Mouse (Mus musculus): Measurements from ENCODE around the gene Epor. TPM values are rescaled to one million over a fixed set of nuclear protein-coding genes. Genes with fewer than 3 reads are reported as not detected.

Gene Epor
- polyA plus RNA-seq, 1 experiment, result 9.2 TPM

DNA sequence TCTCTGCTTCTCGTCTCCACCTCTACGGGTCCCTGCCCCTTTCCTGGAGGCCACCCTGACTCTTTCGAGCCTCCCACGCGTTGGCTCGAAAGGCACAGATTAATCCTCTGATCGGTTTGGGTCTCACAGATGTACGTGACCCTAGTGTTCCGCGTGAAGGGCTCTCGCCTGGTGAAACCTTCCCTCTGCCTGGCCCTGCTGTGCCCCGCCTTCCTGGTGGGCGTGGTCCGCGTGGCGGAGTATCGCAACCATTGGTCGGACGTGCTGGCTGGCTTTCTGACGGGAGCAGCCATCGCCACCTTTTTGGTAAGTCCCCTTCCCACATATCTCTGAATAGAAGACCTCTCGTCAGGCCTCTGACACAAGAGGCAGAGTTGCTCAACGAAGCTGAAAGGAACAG, 19.0 kb downstream of the Epor start:
- no peaks in the 10 kb centered on the region for H3K27me3 ChIP-seq (ENCODE audit: control insufficient read depth, insufficient read depth, low read length)
- no peak overlapping the region for H3K4me3 ChIP-seq (replicated peaks; ENCODE audit: insufficient read depth, low read depth, low read length)
- TF ChIP-seq POLR2A (IDR thresholded peaks at IDR 0.05; ENCODE audit: borderline replicate concordance, insufficient read depth, low read length) (no peak), CTCF (IDR thresholded peaks at IDR 0.05; ENCODE audit: borderline replicate concordance, insufficient read depth, low read depth, low read length) (no peak)
- 0 out of 2 replicates have a peak, but pooled peaks cover 3% of the 10 kb centered on the region for H3K4me1 ChIP-seq (ENCODE audit: control insufficient read depth, insufficient read depth, low read length)
- 35% methylated on average over 23 of the region's 23 CpGs for WGBS
- H3K27ac ChIP-seq (ENCODE audit: insufficient read depth, low read length), result no peak overlapping the region
- peak in 1 of 2 experiments; percentile 20 for DNase-seq

DNA sequence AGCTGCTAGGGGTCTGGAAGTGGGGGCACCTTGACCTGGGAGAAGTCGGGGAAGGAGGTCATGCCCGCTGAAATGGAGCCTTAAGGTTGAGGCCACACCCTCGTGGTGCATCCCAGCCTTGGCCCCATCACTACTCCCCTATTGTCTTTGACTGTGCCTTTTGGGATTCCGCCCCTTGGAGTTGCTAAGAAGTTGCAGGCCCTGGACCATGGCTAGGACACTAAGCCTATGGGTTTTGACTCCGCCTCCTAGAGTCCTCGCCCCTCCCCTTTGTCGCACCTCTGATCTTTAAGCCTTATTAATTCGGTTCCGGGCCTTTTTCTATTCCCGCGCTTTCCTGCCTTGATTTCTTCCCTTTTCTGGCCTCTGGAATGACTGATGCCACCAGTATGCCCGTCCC, 19.7 kb downstream of the Epor start:
- no peaks in the 10 kb centered on the region for H3K27me3 ChIP-seq (ENCODE audit: control insufficient read depth, insufficient read depth, low read length)
- 64% methylated on average over 12 of the region's 12 CpGs for WGBS
- no peak overlapping the region for H3K4me3 ChIP-seq (replicated peaks; ENCODE audit: insufficient read depth, low read depth, low read length)
- H3K4me1 ChIP-seq (ENCODE audit: control insufficient read depth, insufficient read depth, low read length), result 0 out of 2 replicates have a peak, but pooled peaks cover 3% of the 10 kb centered on the region
- TF ChIP-seq CTCF (IDR thresholded peaks at IDR 0.05; ENCODE audit: borderline replicate concordance, insufficient read depth, low read depth, low read length) (no peak), POLR2A (IDR thresholded peaks at IDR 0.05; ENCODE audit: borderline replicate concordance, insufficient read depth, low read length) (no peak)
- no peak overlapping the region for H3K27ac ChIP-seq (ENCODE audit: insufficient read depth, low read length)
- no peak for DNase-seq

DNA sequence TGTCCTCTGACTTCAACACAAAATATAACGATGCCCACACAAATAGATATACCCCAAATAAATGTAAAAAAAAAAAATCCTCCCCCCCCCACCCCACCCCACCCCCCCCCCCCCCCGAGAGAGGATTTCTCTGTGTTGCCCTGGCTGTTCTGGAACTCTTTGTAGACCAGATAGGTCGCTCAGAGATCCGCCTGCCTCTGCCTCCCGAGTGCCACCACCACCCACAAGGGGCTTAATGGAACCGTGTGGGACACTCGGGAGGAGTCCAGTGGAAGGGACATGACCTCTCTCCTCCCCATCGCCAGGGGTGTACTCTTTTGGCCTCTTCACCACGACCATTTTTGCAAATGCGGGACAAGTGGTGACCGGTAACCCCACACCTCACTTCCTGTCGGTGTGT, 20.3 kb downstream of the Epor start:
- Histone ChIP-seq H3K27ac (ENCODE audit: insufficient read depth, low read length) (no peak overlapping the region), H3K4me3 (replicated peaks; ENCODE audit: insufficient read depth, low read depth, low read length) (no peak overlapping the region), H3K27me3 (ENCODE audit: control insufficient read depth, insufficient read depth, low read length) (no peaks in the 10 kb centered on the region), H3K4me1 (ENCODE audit: control insufficient read depth, insufficient read depth, low read length) (peaks cover 9% of the 10 kb centered on the region)
- 77% methylated on average over 12 of the region's 12 CpGs for WGBS
- TF ChIP-seq POLR2A (IDR thresholded peaks at IDR 0.05; ENCODE audit: borderline replicate concordance, insufficient read depth, low read length), result no peak
- DNase-seq, result no peak

DNA sequence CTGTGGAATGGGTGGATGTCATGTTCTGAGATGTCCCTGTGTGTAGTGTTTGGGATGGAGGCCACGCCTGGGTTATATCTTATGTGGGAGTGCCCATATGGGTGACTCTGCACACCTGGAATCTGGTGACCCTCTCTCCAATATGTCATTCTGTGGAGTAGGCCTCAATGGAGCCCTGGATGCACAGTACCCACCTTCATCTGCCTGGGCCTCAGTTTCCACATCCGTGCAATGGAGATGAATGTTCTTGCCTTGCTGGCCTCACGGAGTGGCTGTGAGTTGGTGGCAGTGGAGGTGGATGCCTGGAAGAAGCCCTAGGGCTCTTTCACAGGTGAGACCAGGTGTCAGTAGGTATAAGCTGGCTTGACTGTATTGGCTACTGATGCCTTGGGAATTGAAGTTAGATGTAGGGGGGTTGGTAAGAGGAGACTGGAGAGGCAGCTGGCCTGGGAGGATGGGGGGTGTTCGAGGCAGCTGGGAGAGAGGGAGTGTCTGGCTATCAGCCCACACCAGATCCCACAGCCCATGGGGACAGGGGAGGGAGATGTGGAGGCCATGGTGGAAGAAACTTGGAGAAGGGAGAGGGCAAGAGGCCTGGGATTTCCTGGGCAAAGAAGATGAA, 25.0 kb downstream of the Epor start:
- 45% methylated on average over 4 of the region's 4 CpGs for WGBS
- no peaks in the 10 kb centered on the region for H3K27me3 ChIP-seq (ENCODE audit: control insufficient read depth, insufficient read depth, low read length)
- H3K27ac ChIP-seq (ENCODE audit: insufficient read depth, low read length), result no peak overlapping the region
- H3K4me3 ChIP-seq (replicated peaks; ENCODE audit: insufficient read depth, low read depth, low read length), result peak overlapping the region; percentile 80
- peak in 1 of 2 experiments; percentile 42 for DNase-seq
- H3K4me1 ChIP-seq (ENCODE audit: control insufficient read depth, insufficient read depth, low read length), result peaks cover 19% of the 10 kb centered on the region
- TF ChIP-seq POLR2A (IDR thresholded peaks at IDR 0.05; ENCODE audit: borderline replicate concordance, insufficient read depth, low read length) (no peak), CTCF (IDR thresholded peaks at IDR 0.05; ENCODE audit: borderline replicate concordance, insufficient read depth, low read depth, low read length) (no peak)

DNA sequence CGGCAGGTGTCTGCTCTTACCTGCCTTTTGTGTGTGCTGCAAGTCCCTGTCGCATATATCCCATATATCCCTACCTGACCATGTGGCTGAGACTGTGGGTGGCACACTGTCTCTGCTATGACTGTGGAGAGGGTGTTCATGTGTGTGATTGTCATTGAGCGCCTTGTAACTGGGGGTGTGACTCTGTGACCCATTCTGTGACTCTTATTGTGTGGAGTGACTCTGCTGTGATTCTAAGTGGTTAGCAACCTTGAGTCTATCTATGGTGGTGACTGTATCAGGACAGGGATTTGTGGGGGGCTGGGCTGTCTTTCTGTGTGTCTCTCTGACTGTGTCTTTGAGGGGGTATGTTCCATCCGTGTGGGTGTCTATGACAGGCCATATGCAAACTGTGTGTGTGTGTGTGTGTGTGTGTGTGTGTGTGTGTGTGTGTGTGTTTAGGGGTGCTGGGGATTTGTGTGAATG, 25.6 kb downstream of the Epor start:
- 19% methylated on average over 4 of the region's 4 CpGs for WGBS
- peaks cover 23% of the 10 kb centered on the region for H3K4me1 ChIP-seq (ENCODE audit: control insufficient read depth, insufficient read depth, low read length)
- TF ChIP-seq POLR2A (IDR thresholded peaks at IDR 0.05; ENCODE audit: borderline replicate concordance, insufficient read depth, low read length) (no peak), CTCF (IDR thresholded peaks at IDR 0.05; ENCODE audit: borderline replicate concordance, insufficient read depth, low read depth, low read length) (no peak)
- no peak for DNase-seq
- no peak overlapping the region for H3K27ac ChIP-seq (ENCODE audit: insufficient read depth, low read length)
- peak overlapping the region; percentile 80 for H3K4me3 ChIP-seq (replicated peaks; ENCODE audit: insufficient read depth, low read depth, low read length)
- H3K27me3 ChIP-seq (ENCODE audit: control insufficient read depth, insufficient read depth, low read length), result no peaks in the 10 kb centered on the region

DNA sequence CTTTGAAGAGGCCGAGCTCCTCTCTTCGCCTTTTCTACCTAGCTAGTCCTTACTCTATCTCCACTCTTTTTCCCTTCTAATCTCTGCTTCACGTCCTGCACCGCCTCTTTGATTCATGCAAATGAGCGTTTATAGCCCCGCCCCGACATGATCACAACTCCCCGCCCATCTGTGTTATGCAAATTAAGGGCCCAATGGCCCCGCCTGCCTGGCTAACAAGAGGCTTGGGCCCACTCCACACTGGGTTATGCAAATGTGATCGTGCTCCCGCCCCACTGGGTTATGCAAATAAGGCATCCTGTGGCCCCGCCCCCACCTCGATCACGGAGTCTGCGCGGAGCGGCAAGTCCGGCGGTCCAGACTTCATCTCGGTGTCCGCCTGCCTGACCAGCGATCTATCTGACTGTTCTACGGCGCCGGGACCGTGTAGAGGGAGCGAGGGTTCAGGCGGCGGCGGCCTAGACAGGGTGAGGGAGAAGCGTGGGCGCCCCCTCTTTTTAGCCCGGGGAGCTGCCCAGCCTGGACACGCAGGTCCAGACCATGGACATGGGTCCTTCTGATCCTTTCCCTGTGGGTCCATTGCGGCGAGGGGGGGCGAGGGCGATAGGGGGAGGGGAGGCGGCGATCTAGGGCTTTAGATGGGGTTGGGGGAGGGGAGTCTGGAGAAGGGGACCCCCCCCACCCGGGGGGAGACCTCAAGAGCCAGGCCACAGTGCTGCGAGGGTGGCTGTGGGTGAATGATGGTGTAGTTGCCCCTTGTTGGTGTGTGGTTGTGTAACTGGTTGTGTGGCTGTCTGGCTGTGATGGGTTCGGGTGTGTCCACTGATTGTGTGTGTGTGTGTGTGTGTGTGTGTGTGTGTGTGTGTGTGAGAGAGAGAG, 26.4 kb downstream of the Epor start, which contains the start of gene Plppr2:
Gene Plppr2 (plus strand): TSS at position 342 of the 879 bp plus-strand sequence.
- WGBS, result under 1% methylated on average over 42 of the region's 43 CpGs
- H3K4me1 ChIP-seq (ENCODE audit: control insufficient read depth, insufficient read depth, low read length), result peaks cover 25% of the 10 kb centered on the region
- H3K4me3 ChIP-seq (replicated peaks; ENCODE audit: insufficient read depth, low read depth, low read length), result peak within 1 kb of the TSS; percentile 80
- no peaks in the 10 kb centered on the region for H3K27me3 ChIP-seq (ENCODE audit: control insufficient read depth, insufficient read depth, low read length)
- no peak within 1 kb of the TSS for H3K27ac ChIP-seq (ENCODE audit: insufficient read depth, low read length)
- TF ChIP-seq POLR2A (IDR thresholded peaks at IDR 0.05; ENCODE audit: borderline replicate concordance, insufficient read depth, low read length), result peak; percentile 84
- TF ChIP-seq CTCF (IDR thresholded peaks at IDR 0.05; ENCODE audit: borderline replicate concordance, insufficient read depth, low read depth, low read length), result no peak
- peak; percentile 99 to 100 for DNase-seq

DNA sequence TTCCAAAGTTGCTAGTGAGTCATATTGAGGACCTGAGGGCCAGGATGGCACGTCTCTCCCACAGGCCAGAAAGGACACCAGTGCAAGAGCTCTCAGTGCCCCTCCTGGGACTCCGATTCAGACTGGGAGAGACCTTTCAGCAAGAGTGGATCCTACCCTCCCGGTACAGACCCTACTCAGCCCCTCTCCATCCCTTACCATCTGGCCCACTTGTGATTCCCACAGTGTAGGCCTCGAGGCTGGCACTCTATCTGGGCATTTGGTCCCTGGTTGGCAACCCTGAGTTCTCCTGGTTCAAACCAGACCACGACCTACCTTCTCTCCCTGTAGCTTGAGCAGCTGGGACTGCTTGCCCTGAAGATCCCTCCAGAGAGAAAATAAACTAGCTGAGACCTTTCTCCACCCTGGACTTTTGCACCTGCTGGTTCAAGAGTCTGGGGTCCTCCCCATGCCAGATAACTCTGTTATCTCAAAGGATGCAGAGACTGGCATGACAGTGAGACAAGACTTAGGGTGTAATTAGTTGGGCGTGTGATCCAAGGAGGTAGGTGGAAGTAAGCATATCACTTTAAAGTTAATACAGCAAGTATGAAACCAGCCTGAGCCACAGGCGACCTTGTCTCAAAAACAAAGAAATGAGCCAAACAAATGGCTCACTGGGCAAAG, 27.7 kb downstream of the Epor start:
- no peak for TF ChIP-seq POLR2A (IDR thresholded peaks at IDR 0.05; ENCODE audit: borderline replicate concordance, insufficient read depth, low read length)
- no peak for TF ChIP-seq CTCF (IDR thresholded peaks at IDR 0.05; ENCODE audit: borderline replicate concordance, insufficient read depth, low read depth, low read length)
- Histone ChIP-seq H3K4me3 (replicated peaks; ENCODE audit: insufficient read depth, low read depth, low read length) (no peak overlapping the region), H3K27ac (ENCODE audit: insufficient read depth, low read length) (no peak overlapping the region), H3K4me1 (ENCODE audit: control insufficient read depth, insufficient read depth, low read length) (peaks cover 25% of the 10 kb centered on the region), H3K27me3 (ENCODE audit: control insufficient read depth, insufficient read depth, low read length) (no peaks in the 10 kb centered on the region)
- DNase-seq, result peak in 1 of 2 experiments; percentile 25
- 66% methylated on average over 7 of the region's 7 CpGs for WGBS
